Mouse (Mus musculus) adrenal gland, postnatal 36 days (tissue): Measurements from ENCODE around the gene Pllp. TPM values are rescaled to one million over a fixed set of nuclear protein-coding genes. Genes with fewer than 3 reads are reported as not detected.

Source experiments
- DNase-seq, 2 experiments: peaks; one replicate each; pipeline ENCODE4 v3.0.0; 2021; ENCODE audit warnings: mixed read lengths in 1 of 2
- total RNA-seq, 2 experiments: library from RNA; stranded (reverse); gene quantifications; 2 replicates each; pipeline ENCODE4 v1.2.3; 2021

The Pllp gene
- total RNA-seq, 2 experiments from 2014 or later: 0.82 to 0.99 TPM

DNA sequence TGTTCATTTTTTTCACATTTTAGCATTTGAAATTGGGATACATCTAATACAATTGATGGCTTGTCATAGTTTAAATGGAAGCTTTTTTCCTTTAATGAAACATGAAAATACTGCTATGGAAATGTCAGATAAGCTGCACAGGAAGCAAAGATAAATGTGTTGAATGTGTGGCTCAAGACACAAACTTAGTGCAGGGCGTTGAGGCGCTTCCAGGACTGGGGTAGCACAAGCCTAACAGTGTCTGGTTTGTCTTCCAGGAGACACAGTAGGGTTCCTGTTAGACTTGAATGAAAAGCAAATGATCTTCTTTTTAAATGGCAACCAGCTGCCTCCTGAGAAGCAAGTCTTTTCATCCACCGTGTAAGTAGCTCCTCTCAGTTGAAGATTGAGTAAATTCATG is 46.6 kb downstream of the Pllp start:
- no peak for DNase-seq

DNA sequence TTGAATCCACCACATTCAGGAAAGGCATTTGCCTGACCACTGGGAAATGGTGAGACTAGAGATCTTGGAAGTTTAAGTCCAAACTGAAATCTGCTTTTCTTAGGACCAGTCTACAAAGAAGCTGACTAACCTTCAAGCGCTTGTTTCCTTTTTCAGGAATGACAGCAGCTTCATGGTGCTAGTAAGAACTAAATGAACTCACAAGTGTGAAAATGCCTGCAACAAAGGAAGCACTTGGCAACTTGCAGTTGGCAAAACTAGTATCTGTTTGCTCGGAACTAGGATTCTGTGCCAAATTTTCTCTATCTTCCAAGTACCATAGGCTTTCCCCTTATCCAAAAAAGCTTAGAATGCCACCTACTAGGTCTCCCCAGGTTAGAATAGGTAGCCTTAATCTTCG is 49.9 kb downstream of the Pllp start:
- DNase-seq: no peak

DNA sequence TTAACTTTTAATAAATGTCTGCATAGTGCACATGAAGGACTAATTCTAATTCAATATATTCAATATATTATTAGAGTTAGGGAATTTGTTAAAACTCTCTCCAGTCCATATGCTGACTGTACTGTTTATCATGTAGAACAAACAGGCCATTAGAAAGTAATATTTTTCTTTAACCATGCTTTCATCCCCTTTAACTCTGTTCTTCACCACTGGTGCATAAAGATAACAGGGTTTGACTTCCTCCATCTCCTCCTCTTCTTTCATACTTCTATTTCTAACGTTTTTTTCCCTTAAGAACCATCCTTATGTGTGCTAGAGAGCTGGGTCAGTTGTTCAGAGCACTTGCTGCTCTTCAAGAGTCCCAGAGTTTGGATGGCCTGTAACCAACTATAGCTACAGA is 50.9 kb downstream of the Pllp start:
- no peak for DNase-seq

DNA sequence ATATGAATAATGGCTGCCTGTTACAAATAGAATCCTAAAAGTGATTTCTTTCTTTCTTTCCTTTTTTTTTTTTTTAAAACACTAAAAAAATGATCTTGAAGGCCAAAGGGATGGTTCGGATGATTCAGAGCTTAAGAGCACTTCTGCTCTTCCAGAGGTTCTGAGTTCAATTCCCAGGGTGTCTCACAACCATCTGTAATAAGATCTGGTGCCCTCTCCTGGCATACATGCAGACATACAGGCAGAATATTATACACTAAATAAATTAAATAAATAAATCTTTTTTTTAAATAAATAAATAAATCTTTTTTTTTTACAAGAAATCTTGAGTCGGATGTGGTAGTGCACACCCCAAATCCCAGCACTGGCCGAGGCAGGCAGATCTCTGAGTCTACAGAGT is 54.1 kb downstream of the Pllp start:
- DNase-seq: no peak

DNA sequence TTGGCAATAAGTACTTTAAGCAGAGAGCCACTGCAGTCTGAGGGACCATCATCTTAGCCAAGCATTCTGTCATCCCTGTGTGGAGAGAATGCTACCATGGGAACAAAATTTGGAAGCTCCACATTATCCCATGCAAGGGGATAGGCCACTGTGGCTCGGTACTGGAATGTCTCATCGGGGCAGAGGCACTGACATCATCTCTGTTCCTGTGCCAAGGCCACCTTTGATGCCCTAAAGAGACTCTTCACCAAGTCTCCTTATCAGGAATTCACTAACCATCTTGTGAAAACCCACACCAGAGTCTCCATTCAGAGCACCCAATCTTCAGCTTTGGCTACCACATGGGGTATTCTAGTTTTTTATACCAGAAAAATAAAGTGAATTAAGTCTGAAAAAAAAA is 54.9 kb downstream of the Pllp start:
- peak; percentile 46 to 54 for DNase-seq

DNA sequence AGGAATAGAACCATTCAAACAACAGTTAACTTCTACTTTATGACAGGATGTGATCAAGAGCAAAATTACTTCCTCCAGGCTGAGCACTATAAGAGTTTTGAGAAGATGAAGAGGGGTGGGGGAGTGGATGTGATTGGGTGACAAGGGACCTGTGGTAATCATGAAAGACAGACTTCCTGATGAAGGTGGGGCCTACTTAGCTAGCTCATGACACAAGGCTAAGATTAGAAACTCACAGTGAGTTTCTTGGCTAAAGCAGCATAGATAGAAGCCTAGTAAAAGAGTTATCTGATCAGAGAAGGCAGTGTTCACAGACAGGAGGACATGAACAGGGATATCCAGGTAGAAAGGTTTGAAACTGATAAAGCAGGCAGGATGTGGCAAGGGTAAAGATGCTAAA is 61.9 kb downstream of the Pllp start:
- DNase-seq: no peak

DNA sequence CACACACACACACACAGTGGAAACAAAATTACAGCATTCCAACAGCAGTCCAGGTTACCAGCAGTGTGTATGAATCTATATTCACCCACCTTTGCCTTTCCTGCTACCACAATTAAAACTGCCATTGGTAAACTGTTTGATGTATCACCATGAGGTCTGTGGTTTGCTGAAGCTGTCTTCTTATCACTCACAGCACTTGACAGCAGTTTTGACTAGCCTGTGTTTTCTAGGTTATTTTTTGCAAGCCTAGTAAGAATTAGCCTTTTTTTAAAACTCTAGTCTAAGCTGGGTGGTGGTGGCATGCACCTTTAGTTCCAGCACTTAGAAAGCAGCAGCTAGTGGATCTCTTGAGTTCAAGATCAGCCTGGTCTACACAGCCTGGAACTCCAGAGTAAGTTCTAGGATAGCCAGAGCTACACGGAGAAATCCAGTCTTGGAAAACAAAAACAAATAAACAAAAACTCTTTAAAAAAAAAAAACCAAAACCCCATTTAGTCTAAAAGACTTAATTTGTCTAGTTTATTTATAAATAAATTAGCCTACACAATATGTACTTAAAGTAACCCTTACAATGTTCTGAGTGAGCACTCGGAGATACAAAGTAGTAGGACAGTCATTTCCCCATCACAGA is 62.4 kb downstream of the Pllp start:
- DNase-seq: no peak

Other genes starting within 250 kb of the Pllp start
- gene Cpne2, start 163.3 kb downstream of the Pllp start, total RNA-seq: 10 to 100 TPM; 12.9 to 18.3 TPM
- gene Rspry1, start 94.3 kb downstream of the Pllp start, total RNA-seq: 10 to 100 TPM; 22.3 to 22.5 TPM
- 10 to 100 TPM; 32.0 to 33.2 TPM for gene Fam192a, start 94.3 kb downstream of the Pllp start, total RNA-seq
- 10 to 100 TPM; 71.0 to 73.8 TPM for gene Arl2bp, start 29.7 kb downstream of the Pllp start, total RNA-seq
- gene Ccl22, start 49.3 kb upstream of the Pllp start, total RNA-seq: not detected
- 10 to 100 TPM; 26.2 to 35.5 TPM for gene Cx3cl1, start 75.7 kb upstream of the Pllp start, total RNA-seq
- gene Ccl17, start 114.2 kb upstream of the Pllp start, total RNA-seq: 1 to 10 TPM; 1.0 to 1.4 TPM
- 100 to 1,000 TPM; 152 to 219 TPM for gene Coq9, start 142.0 kb upstream of the Pllp start, total RNA-seq
- gene Ciapin1, start 142.1 kb upstream of the Pllp start, total RNA-seq: 100 to 1,000 TPM in 1 of 2 experiments, 10 to 100 TPM in 1; 70.2 to 106 TPM
- 10 to 100 TPM; 65.7 to 70.6 TPM for gene Polr2c, start 161.2 kb upstream of the Pllp start, total RNA-seq
- 10 to 100 TPM; 10.5 to 10.9 TPM for gene Dok4, start 180.1 kb upstream of the Pllp start, total RNA-seq
- gene Ccdc102a, start 221.8 kb upstream of the Pllp start, total RNA-seq: 1 to 10 TPM; 7.6 to 8.6 TPM
- 1 to 10 TPM in 1 of 2 experiments, under 1 TPM in 1; 0.33 to 1.3 TPM for gene Adgrg5, start 227.4 kb upstream of the Pllp start, total RNA-seq